Mouse (Mus musculus) limb, embryonic 14.5 days (tissue): ENCODE measurements around the gene Fgfr2. TPM values are rescaled to one million over a fixed set of nuclear protein-coding genes. Genes with fewer than 3 reads are reported as not detected.

Source experiments
- ATAC-seq: fragments of 200-750 bp; cut with Nextera tagmentation; 2 replicates; pipeline ENCODE4 v1.8.0; 2017; ENCODE audit warnings: low read depth, moderate number of reproducible peaks, moderate TSS enrichment; ENCODE audit not compliant: low FRiP score
- DNase-seq: peaks from one replicate; pipeline ENCODE4 v3.0.0-alpha.2; 2015; ENCODE audit warnings: low spot score
- H3K27ac ChIP-seq: fragments of 300-500 bp; sonication (generic); replicated peaks from 2 replicates; pipeline ENCODE4 v1.5.1; 2014; ENCODE audit warnings: low read depth, mild to moderate bottlenecking, low read length, moderate library complexity, mixed read lengths
- H3K27me3 ChIP-seq: fragments of 300-500 bp; sonication (generic); 2 replicates; pipeline ENCODE4 v1.6.1; 2014; ENCODE audit warnings: low read length, mixed read lengths; ENCODE audit not compliant: control insufficient read depth, insufficient read depth
- H3K36me3 ChIP-seq: fragments of 300-500 bp; sonication (generic); 2 replicates; pipeline ENCODE4 v1.6.1; 2014; ENCODE audit warnings: mild to moderate bottlenecking, low read length, moderate library complexity, mixed read lengths; ENCODE audit not compliant: control insufficient read depth, insufficient read depth
- H3K4me1 ChIP-seq: fragments of 300-500 bp; sonication (generic); 2 replicates; pipeline ENCODE4 v1.6.1; 2014; ENCODE audit warnings: antibody characterized with exemption, low read length, mixed read lengths; ENCODE audit not compliant: control insufficient read depth, insufficient read depth
- H3K4me2 ChIP-seq: fragments of 300-500 bp; sonication (generic); replicated peaks from 2 replicates; pipeline ENCODE4 v1.6.1; 2014; ENCODE audit warnings: low read depth, mild to moderate bottlenecking, low read length, moderate library complexity; ENCODE audit not compliant: severe bottlenecking
- H3K4me3 ChIP-seq: fragments of 300-500 bp; sonication (generic); replicated peaks from 2 replicates; pipeline ENCODE4 v1.5.1; 2014; ENCODE audit warnings: low read length
- H3K9ac ChIP-seq: fragments of 300-500 bp; sonication (generic); 2 replicates; pipeline ENCODE4 v1.6.1; 2014; ENCODE audit warnings: mild to moderate bottlenecking, low read depth, low read length, moderate library complexity; ENCODE audit not compliant: severe bottlenecking
- H3K9me3 ChIP-seq: fragments of 300-500 bp; sonication (generic); 2 replicates; pipeline ENCODE4 v1.6.1; 2016; ENCODE audit warnings: low read length; ENCODE audit not compliant: control insufficient read depth
- POLR2A ChIP-seq: fragments of 200-500 bp; IDR thresholded peaks from 2 replicates; pipeline ENCODE4 v1.8.0; 2012; ENCODE audit warnings: inconsistent platforms, mild to moderate bottlenecking, moderate library complexity, borderline replicate concordance; ENCODE audit not compliant: insufficient read depth, insufficient read length; ENCODE audit errors: extremely low read depth
- WGBS: fragments of 180-500 bp; shearing (Covaris S2); extraction: QIAGEN DNeasy Blood & Tissue Kit; methylation state at CpG from one replicate; pipeline ENCODE4 v1.1.7; 2014; 5-methylcytosine and 5-hydroxymethylcytosine counted together
- polyA plus RNA-seq, 2 experiments: library from polyadenylated mRNA; depleted of rRNA in 1 of 2; stranded (reverse) in 1 of 2; unstranded in 1 of 2; fragments of >200 nt; fragmentation: Nextera tagmentation in 1 of 2; extraction: Ambion mirVana in 1 of 2; gene quantifications; 2 replicates each; pipeline versions ENCODE4 v1.2.1 to v1.2.3; 2012 to 2014

Gene Fgfr2
- polyA plus RNA-seq, 2 experiments = 131 to 133 TPM

DNA sequence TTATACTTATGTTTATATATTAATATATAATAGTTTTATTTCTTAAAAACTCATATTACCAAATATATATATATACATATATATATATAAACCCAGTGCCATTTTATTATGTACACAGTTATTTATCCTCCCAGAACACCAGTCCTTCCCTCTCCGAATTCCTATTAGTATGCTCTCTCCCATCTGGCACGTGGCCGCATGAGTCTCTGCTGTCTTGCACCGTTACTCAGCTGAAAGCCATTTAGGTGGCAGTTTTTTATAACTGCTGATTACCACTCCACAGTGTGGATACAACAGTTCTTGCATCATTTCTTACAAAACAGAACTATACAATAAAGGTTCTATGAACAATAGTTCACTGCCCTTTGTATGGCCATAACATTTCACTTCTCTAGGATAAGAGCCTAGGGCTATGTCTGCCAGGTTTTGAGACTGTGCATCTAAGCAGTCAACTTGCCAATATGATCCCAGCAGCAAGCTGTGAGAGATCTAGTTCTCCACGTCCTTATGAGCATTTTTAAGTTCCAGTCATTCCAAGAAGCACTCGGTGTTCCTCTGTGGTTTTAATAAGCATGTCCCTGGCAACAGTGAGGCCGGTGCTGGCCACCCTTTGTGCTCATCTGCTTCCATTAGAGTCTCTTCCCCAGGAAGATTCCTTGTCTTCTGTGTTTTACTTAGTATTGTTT is 1777.2 kb downstream of the Fgfr2 start:
- ATAC-seq = no peak

DNA sequence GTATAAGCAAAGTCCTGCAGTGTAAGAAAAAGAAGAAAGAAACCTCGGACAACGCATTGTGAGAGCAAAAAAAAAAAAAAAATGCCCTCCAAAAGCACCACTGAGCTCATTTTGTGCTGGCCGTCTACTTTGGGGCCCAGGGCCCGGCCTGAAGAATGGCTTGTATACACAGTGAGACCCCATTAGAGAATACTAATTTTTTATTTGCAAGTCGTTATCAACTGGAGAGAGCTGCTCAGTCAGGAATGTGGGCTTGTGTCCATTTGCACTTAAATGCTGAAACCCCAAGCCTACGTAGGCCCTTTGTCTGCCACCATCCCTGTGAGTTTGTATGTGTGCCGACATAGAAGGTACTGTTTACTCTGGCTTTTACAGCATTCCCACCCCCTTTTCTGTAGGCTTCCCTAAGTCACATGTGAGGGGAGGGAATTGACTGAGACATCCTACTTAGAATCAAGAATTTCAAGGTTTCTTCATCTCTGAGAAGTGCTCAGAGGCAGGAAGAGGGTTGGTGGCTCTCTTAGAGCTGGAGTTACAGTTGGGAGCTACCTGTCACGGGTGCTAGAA is 1785.6 kb downstream of the Fgfr2 start:
- H3K27ac ChIP-seq = no peak overlapping the region
- no peak overlapping the region for H3K4me2 ChIP-seq
- peaks cover 18% of the 10 kb centered on the region for H3K36me3 ChIP-seq
- TF ChIP-seq POLR2A = no peak
- no peak overlapping the region for H3K9ac ChIP-seq
- H3K4me1 ChIP-seq = no peaks in the 10 kb centered on the region
- H3K9me3 ChIP-seq = no peaks in the 10 kb centered on the region
- WGBS = 61% methylated on average over 8 of the region's 8 CpGs
- no peak for DNase-seq
- no peaks in the 10 kb centered on the region for H3K27me3 ChIP-seq
- no peak overlapping the region for H3K4me3 ChIP-seq
- no peak for ATAC-seq

More for the DNA sequence above, 1777.2 kb downstream of the Fgfr2 start:
- Histone ChIP-seq H3K4me2 (no peak overlapping the region), H3K27ac (no peak overlapping the region), H3K9me3 (no peaks in the 10 kb centered on the region), H3K27me3 (no peaks in the 10 kb centered on the region), H3K4me1 (no peaks in the 10 kb centered on the region), H3K9ac (no peak overlapping the region), H3K4me3 (no peak overlapping the region), H3K36me3 (peaks cover 71% of the 10 kb centered on the region)
- no peak for DNase-seq
- 72% methylated on average over 7 of the region's 7 CpGs for WGBS
- TF ChIP-seq POLR2A = no peak

DNA sequence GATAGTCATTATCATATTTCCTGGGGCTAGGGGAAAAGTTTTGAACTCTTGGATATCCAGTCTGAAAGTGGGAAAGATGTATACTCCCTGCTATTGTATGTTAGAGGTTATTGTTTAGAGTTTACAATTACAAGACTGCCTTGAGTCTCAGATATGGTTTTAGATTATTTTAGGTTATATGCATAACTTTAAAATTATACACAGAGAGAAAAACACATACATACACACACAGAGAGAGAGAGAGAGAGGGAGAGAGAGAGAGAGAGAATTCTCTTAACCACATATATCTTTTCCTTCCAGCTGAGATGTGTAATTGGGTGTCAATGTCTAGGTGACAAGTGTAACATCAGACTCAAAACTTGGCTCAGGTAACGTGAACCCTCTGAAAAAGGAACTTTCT is 1789.6 kb downstream of the Fgfr2 start, which contains the start of gene Fam24a:
Fam24a (plus strand) TSS at position 301 of the 400 bp plus-strand sequence.
- ATAC-seq (no peak), DNase-seq (no peak)
- Histone ChIP-seq H3K27ac (no peak within 1 kb of the TSS), H3K4me2 (no peak within 1 kb of the TSS), H3K27me3 (no peaks in the 10 kb centered on the region), H3K4me1 (no peaks in the 10 kb centered on the region), H3K9me3 (no peaks in the 10 kb centered on the region), H3K9ac (no peak within 1 kb of the TSS), H3K36me3 (no peaks in the 10 kb centered on the region), H3K4me3 (no peak within 1 kb of the TSS)
- no peak for TF ChIP-seq POLR2A
- 38% methylated on average over 1 of the region's 1 CpGs for WGBS

- ATAC-seq (no peak), DNase-seq (no peak)
- Histone ChIP-seq H3K27ac (no peak overlapping the region), H3K9me3 (no peaks in the 10 kb centered on the region), H3K36me3 (no peaks in the 10 kb centered on the region), H3K9ac (no peak overlapping the region), H3K4me1 (no peaks in the 10 kb centered on the region), H3K4me3 (no peak overlapping the region), H3K27me3 (no peaks in the 10 kb centered on the region), H3K4me2 (no peak overlapping the region)
- 68% methylated on average over 2 of the region's 2 CpGs for WGBS
- no peak for TF ChIP-seq POLR2A
Observed at GRCm38 (mm10) chr7:131331688-131332087, 1791.5 kb downstream of the Fgfr2 start.

GRCm38 (mm10) chr7:131329416-131329815 is 1793.7 kb downstream of the Fgfr2 start, which contains the start of gene Fam24b:
TSS of gene Fam24b (minus strand) at chr7:131329516.
- Histone ChIP-seq H3K9ac (no peak within 1 kb of the TSS), H3K4me1 (no peaks in the 10 kb centered on the region), H3K4me2 (no peak within 1 kb of the TSS), H3K4me3 (no peak within 1 kb of the TSS), H3K27ac (no peak within 1 kb of the TSS), H3K27me3 (no peaks in the 10 kb centered on the region), H3K9me3 (no peaks in the 10 kb centered on the region), H3K36me3 (no peaks in the 10 kb centered on the region)
- WGBS = 90% methylated on average over 5 of the region's 5 CpGs
- no peak for ATAC-seq
- no peak for DNase-seq
- TF ChIP-seq POLR2A = no peak
